Mouse (Mus musculus): ENCODE measurements around the gene Dlst.

DNA sequence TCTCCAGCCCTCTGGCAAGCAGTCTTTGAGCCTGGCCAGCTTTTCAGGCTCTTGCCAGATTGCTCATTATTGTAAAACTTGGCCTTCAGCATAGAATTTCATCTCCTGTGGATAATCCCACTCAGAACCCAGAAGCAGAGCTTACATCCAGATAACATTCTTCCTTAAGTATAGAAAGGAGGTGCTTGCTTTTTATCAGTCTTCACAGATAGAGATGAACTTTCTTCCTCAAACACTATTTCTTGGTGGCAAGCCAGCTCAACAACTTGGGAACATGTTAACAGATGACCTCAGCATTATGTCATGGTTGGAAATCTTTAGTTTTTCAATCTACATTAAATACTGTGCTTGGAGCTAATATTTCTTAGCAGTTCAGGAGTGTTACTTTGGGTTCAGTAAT, 39.6 kb upstream of the Dlst start:
- TF ChIP-seq CTCF (IDR thresholded peaks at IDR 0.05; ENCODE audit: borderline replicate concordance, insufficient read depth, low read length) (no peak), POLR2A (IDR thresholded peaks at IDR 0.05; ENCODE audit: low read depth, low read length) (no peak)
